Mouse (Mus musculus): ENCODE measurements around the gene Ccdc182. TPM values are rescaled to one million over a fixed set of nuclear protein-coding genes. Genes with fewer than 3 reads are reported as not detected.
A peak's percentile ranks its signal among the peaks of the same experiment; 100 is the strongest.

The Ccdc182 gene
- total and polyA plus RNA-seq, 3 experiments, result not detected

DNA sequence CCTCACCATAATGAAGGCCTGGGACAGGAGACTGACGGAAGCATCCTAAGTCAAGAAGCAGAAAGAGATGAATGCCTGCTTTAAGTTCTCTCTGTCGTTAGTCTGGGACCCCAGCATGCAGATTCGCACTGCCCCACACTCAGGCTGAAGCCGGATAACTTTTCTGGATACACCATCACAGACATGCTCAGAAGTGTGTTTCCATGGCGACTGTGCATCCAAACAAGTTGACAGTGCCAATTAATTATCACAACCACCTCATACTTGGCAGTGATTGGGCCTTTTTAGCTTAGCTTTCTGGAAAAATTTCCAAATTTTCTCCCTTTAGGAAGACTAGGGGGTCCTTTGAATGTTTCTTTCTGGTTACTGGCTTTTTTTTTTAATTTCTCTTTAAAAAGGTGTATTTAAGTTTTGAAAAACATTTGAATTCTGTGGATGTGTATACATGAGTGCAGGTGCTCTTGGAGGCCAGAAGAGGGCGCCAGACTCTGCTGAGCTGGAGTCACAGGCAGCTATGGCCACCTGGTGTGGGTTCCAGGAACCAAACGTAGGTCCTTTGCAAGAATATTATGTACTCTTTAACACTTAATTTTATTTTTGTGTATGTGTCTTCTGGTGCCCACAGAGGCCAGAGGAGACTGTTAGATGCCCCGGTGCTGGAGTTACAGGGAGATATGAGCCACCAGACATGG is 12.3 kb upstream of the Ccdc182 start:
- no peak for DNase-seq

DNA sequence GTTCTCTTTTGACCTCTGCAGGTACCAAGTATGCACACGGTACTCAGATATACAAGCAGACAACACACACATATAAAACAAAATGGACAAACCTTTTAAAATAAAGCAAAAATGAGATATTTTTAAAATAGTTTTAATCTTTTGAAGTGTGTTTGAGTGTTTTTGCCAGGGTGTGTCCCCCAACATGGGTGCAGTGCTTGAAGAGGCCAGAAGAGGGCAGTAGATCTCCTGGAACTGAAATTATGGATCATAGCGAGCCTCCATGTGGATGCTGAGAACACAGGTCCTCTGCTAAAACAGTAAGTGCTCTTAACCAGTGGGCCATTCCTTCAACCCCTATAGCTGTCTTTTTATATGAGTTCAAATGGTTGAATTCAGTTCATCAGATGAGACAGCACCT is 11.3 kb upstream of the Ccdc182 start:
- no peak for DNase-seq

- DNase-seq, result peak; percentile 57
Observed at GRCm38 (mm10) chr11:88286019-88286418, 7.8 kb upstream of the Ccdc182 start.

DNA sequence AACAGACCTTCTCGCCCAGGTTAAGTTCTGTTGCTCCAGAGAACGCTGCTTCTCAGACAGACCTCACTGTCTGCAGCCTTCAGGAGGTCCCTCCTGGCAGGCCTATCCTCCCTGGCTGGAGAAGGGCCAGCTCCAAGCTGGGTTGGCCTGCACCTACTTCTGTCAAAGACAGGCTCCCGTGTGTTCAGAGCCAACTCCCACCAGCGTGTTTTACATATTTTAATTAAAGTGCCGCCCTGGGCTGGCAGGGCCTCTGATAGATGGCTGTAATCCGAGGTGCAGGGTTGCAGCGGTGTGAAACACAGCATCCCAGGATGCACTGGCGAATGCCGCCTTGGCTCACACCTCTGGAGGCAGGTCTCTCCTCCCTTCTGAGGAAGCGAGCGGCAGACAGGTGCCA is 5.5 kb upstream of the Ccdc182 start:
- no peak for DNase-seq

DNA sequence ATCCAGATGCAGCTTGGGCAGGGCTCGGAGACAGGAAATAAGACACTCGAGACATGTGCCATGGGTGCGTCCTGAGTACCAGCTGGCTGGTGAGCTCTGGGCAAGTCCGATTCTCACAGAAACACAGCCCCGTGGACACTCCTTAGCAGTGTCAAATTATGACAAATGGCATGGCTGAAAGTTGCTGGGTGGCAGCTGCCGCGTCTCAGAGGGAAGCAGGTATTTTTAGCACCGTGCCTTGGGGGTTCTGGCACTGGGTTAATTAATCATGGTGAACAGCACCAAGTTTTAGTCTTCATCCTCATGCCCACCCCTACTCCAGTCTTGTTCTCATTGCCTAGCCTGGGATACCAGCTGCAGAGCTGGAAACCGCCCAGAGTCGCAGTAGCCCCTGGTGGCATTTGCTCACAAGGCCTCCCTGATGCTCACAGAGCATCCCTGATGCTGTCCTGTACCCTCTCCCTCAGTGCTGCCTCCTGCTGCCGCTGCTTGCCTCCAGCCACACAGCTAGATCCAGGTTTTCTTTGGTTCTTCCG is 5.0 kb upstream of the Ccdc182 start:
- DNase-seq, result no peak

GRCm38 (mm10) chr11:88291245-88291644 is 2.6 kb upstream of the Ccdc182 start:
- DNase-seq, result no peak

DNA sequence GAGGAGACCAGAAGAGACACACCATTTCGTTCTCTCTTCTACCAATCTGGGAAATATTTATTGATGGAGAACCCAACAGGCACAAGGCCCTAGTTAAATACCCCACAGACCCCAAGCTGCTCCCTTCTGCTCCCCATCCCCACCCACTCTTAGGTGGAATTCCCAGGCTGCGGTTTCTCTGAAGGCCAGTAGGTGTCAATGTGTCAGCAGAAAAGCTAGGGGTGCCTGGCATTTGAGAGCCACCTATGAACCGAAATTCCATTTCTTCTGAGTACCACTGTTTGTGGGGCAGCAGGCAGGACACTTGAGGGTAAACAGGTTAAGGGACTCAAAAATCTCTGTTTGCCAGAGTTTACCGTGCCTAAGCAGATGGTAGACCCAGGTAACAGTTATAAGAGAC is 2.2 kb upstream of the Ccdc182 start:
- DNase-seq, result no peak

DNA sequence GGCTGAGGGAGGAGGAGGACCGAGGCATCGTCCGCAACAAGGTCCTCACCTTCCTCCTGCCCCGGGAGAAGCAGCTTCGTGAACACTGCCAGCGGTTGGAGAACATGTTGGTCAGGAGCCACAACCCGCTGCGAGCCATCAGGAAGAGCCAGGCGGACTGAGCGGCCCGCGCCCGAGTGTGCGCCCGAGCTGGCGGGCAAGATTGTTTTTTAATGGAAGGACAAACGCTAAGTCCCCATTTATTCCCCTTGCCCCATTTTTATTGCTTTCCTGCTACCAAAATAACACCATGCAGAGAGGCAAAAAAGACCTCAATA is 494 bp downstream of the Ccdc182 start:
- no peak for DNase-seq

DNA sequence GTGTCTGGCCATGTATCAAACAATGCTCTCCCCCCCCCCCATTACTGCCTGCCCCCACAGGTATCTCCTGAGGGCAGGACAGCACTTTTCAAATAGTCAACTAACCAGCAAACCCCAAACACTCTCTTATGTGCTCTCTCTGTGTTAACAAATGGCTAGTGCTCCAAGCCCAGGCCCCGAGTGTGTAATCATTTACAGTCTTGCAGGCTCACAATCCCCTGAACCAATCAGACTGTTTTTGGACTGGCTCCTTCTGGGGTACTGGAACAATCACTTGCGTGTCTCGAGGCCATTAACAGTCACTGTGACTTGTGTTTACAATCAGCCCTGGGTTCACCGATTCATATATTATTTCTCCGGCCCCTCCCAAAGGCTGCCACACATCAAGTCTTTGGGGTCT is 1.4 kb downstream of the Ccdc182 start:
- DNase-seq, result no peak

- DNase-seq, result no peak
Observed at GRCm38 (mm10) chr11:88297526-88297925, 3.7 kb downstream of the Ccdc182 start.

DNA sequence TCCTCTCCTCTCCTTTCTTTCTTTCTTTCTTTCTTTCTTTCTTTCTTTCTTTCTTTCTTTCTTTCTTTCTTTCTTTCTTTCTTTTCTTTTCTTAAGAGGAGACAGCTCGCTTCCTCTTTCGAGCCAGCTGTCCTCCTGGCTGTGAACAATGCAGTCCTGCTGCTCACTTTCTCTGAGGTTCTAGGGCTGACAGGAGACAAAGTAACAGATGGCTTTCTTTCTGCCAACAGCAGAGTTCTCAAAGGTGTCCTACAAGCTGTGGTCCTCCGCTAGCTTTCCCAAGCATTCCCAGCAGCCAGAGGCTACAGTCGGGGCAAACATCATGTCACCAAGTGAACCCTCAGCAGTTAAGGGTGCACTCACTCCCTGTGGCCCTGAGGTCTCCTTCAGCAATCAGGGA is 5.5 kb downstream of the Ccdc182 start:
- DNase-seq, result no peak

DNA sequence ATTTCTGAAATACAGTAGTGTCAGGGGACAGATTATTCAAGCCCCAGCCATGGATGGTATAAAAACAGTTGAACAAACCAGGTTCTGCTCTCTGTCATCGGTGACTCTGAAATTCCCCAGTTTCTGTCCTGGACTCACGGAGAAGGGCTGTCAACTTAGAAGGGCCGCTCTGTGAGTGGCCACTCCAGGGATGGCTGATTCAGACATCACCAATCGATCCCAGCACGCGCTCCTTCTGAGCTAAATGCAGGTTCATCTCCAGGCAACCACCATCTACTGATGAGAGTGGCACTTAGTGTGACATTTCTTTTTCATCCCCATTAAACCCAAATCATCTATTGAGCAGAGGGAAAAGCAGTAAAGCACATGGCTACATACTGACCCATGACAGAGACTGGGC is 7.8 kb downstream of the Ccdc182 start:
- DNase-seq, result peak; percentile 36

DNA sequence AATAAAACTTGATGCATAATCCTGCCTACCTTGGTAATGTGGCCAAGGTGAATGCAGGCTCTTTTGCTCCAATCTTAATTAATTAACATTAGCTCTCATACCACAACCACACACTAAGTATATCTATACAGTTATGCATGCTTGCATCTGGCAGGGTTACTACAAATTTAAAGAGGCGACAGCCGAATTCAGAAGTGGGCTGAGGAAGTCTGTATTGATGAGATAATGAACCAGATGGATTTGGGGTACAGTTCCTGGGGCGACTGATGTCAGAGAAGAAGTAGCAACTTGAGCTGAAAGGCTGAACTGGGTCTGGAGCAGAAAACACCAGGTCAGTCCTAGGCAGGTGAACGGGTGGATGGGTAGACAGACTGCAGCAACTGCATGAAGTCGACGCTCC is 11.9 kb downstream of the Ccdc182 start:
- DNase-seq, result no peak

GRCm38 (mm10) chr11:88307616-88308543 is 14.0 kb downstream of the Ccdc182 start:
- no peak for DNase-seq

GRCm38 (mm10) chr11:88309059-88309700 is 15.3 kb downstream of the Ccdc182 start:
- DNase-seq, result no peak

- no peak for DNase-seq
Observed at GRCm38 (mm10) chr11:88310773-88311172, 16.9 kb downstream of the Ccdc182 start.

DNA sequence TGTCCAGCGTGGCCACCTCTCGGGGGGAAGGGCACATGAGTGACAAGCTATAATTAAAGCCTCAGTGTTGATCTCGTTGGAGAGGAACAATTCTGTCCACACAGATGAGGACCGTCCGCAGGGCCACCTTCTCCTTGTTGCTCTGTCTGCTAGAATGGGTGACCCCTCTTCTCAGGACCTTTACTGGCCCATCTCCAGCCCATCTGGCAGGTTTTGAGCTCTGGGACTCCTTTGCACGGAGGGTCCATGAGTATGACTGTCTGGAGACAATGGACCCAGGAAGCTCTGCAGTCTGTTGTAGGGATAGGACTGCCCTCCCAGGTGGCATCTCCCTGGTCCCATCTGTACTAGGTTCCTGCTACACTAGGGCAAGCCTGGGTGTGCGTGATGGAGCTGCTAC is 17.7 kb downstream of the Ccdc182 start:
- DNase-seq, result no peak

GRCm38 (mm10) chr11:88313512-88313911 is 19.7 kb downstream of the Ccdc182 start:
- peak; percentile 58 for DNase-seq

GRCm38 (mm10) chr11:88314471-88314870 is 20.6 kb downstream of the Ccdc182 start:
- DNase-seq, result peak; percentile 32

DNA sequence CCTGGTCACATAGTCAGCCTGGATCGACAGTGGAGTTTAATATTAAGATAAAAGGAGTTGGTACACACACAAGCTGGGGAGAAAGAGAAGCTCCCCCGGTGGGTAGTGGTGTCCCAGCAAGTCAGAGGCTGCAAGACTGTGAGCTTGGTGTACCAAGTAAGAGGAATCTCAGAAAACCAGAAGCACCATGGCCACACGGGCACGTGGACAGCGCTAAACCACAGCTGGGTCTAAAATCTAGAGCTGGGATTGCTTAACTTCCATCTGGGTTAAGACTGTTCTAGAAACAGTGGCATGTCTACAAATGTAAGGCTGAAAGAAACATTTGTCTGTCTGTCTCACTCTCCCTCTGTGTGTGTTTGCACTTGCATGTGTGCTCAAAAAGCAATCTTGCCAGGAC is 21.5 kb downstream of the Ccdc182 start:
- no peak for DNase-seq

DNA sequence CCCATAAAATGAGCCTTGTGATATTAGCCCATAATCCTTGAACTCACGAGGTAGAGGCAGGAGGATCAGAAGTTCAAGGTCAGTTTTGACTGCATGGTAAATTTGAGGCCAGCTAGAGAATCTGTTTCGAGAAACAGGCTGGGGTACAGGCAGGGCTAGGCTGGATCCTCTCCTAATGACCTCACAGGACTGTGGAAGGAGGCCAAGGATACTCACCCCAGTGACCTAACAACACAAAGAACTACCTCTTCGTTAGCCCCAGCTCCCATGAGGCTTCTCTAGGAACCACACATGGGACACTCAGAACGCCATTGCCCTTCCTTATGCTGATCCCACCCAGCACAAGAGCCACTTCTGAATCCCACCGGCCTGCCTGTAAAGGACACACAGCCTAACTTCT is 25.0 kb downstream of the Ccdc182 start:
- peak; percentile 47 for DNase-seq

- DNase-seq, result no peak
Observed at GRCm38 (mm10) chr11:88327016-88327415, 33.2 kb downstream of the Ccdc182 start.

Measured in adrenal gland, adult 2 months (tissue).